Mouse (Mus musculus) heart, adult 11 months (tissue): ENCODE data around the gene Ctnnd2.

ENCODE experiments used
- DNase-seq: peaks from one replicate; pipeline ENCODE4 v3.0.0; 2022

Gene Ctnnd2

DNA sequence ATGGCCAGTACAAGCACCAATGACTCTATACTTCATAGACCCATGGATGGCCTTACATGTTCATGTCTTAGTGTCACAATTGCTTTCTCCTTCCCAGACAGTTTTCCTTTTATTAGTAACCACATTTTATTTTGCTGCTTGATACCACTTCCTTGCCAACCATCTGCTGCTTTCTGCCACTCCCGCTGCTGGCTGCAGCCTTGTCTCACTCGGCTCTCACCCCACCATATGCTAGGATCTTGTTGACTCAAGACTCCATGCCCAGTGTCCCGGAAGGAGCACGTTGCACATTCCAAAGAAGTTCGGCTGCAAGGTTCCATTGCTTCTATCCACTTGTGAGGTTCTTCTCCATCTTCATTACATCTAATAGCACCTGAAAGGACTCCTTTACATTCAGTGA lies 722.7 kb downstream of the Ctnnd2 start:
- no peak for DNase-seq

DNA sequence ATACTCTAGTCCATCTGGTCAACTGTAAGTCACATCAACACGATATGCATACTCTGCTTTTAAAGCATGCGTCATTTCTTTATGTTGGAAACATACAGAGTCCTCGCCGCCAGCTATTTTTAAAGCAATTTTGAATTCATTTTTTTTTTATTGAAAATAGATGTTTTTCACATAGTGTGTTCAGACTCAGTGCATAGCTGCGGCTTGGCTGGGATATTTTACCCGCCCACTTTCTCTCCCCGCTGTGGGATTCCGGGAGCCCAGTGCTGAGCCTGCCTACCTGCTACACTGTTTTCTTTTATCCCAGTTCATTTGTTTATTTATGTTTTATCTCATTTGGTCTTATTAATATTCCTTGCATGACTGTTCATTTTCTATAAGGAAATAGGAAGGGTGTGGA lies 724.9 kb downstream of the Ctnnd2 start:
- no peak for DNase-seq

DNA sequence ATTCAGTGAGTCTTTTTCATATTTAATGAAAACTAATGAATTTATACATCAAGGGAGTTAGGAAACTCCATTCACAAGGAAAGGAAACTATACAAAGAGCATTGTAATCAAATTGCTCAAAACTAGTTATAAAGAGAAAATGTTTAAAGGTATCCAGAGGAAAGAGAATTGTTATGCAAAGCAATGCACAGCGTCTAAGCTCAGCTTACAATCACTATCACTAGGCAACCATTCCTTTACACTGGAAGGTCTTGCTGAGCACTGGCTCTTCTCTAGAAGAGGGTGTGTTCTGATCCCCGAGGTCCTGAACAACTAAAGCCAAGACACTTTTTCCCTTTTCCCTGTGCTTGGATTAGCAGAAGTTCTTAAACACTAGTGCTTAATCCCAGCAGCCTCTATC lies 735.6 kb downstream of the Ctnnd2 start:
- no peak for DNase-seq

DNA sequence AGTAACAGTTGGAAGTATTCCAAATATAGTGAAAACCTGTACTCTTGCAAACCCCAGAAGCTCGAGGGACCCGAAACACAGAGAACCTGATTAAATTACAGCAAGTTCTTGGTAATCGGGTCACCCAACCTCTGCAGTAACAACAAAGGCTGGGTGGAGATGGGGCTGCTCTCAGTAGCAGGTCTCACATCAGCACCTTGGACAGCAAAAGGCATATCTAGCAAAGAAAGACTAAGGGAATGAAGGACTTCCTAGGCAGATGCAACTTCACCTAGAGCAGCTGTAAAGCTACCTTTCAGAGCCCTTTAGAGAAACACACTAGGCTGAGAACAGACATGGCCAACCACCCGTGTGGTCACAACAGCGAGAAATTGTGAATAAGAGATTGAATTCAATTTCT lies 741.0 kb downstream of the Ctnnd2 start:
- no peak for DNase-seq

- no peak for DNase-seq
Measured at GRCm38 (mm10) chr15:30925838-30926237, 753.4 kb downstream of the Ctnnd2 start.

DNA sequence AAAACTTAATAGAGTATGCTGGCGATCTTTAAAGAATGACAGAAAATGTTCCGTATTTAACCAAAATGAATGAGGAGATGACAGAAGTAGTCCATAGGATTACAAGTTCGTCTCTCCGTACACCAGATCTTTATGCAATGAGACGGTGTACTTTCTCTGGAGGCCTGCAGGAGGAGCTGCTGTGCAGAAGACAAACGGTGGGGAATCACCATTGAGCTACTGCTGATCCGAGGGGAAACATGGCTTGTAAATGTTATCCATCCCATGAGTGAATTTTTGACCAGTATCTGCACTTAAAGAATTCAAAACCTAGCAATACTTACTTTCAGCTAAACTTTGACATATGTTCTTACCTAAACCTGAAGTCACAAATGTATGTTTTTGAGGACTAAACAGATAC lies 755.2 kb downstream of the Ctnnd2 start:
- DNase-seq, result no peak

DNA sequence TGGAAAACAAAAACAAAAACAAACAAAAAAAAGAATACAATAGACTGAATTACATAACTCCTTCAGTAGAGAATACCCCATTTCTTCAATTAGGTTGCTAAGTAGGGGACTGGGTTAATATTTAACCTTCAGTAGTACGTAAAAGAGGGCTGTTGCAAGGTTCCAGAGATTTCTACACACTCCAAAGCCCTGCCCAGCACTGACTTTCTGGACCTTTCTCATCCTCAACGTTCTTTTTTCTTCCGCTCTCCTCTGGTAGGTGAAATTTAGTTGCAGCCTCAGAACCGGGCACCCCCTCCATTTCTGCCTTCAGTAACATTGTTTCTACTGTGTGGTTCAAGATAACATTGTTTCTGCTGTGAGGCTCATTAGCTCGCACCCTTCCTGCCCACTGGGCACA lies 759.5 kb downstream of the Ctnnd2 start:
- no peak for DNase-seq

DNA sequence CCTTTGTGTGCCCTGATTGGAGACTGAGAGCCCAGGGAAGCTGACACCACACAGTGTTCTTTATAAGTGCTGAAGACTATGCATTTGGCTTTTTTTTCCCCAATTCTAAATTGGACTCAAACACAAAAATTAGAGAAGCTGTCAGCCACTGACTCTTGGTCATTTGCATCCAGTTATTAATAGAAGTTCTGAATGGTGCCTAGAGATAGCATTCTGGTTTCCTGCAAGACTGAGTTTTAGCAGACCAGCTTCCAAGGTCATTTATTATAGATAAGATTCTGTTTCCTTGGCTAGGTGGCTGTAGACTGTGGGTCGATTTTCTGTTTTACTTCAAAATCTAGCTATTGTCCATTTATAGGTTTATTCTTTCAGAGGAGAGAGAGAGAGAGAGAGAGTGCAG lies 773.5 kb downstream of the Ctnnd2 start:
- no peak for DNase-seq

- DNase-seq, result no peak
Measured at GRCm38 (mm10) chr15:30958513-30958912, 786.1 kb downstream of the Ctnnd2 start.

- DNase-seq, result no peak
Measured at GRCm38 (mm10) chr15:30962421-30963160, 790.2 kb downstream of the Ctnnd2 start.

- DNase-seq, result no peak
Measured at GRCm38 (mm10) chr15:30964046-30964445, 791.7 kb downstream of the Ctnnd2 start.

GRCm38 (mm10) chr15:30964865-30965679 lies 792.7 kb downstream of the Ctnnd2 start:
- DNase-seq, result no peak

- DNase-seq, result no peak
Measured at GRCm38 (mm10) chr15:30966826-30967225, 794.4 kb downstream of the Ctnnd2 start.

DNA sequence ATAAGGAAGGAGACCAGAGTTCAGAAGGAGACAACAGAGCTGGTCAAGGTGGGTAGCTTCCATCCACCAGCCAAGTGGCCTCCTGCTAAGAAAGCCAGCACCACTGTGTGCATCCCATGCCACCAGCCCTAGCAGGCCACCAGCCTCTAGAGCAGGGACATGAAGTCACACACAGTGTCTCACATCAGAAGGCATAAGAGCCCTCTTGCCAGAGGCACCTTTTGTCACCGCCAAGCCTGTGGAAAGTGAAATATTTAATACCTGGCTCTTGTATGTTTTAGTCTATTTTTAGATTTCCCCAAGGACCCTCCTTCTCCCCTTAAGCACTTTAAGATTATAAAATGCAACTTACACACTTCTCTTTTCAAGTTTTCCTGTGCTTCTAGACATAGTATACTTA lies 802.0 kb downstream of the Ctnnd2 start:
- DNase-seq, result no peak

GRCm38 (mm10) chr15:30974991-30975775 lies 802.8 kb downstream of the Ctnnd2 start:
- no peak for DNase-seq

DNA sequence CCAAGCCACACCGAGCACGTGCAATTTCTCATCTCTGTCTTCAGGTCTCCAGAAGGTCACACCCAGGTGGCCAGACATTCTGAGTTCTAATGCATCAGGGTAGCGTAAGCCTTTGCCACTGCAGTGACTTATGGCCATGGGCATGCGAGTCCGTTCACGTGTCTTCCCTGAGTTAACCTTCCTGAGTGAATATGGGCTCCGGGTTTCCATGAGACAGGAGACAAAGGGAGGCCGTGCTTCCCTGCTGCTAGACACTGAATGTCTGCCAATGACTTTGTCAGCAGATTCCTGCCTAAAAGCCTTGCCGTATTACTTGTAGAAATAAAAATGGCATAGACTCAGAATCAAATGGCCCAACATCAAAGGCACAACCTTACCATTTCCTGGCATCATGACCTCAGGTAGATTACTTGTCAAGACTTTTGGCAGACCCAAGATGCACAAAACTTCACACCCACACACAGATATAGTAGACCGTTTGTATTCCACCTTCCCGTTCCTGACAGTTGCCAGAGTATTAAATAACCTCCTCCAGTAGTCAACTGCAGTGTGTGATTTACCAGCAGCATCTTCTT lies 804.9 kb downstream of the Ctnnd2 start:
- no peak for DNase-seq

DNA sequence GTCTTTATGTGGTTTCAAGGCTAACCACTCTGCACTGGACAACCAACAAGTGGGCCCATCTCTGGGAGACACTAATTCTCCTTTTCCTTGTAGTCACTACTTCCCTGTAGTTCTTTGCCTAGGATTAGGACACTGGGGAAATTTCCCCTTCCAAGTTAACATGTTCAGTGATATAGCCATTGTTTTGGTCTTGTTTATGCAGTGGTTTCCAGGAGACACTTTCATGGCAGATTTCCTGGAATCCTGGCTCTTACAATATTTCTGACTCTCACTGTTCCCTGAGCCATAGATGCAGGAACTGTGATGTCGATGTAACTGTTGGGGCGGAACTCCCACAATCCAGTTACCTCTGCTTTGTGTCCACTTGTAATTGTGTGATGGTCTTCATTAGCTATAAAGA lies 814.5 kb downstream of the Ctnnd2 start:
- DNase-seq, result peak; percentile 81

DNA sequence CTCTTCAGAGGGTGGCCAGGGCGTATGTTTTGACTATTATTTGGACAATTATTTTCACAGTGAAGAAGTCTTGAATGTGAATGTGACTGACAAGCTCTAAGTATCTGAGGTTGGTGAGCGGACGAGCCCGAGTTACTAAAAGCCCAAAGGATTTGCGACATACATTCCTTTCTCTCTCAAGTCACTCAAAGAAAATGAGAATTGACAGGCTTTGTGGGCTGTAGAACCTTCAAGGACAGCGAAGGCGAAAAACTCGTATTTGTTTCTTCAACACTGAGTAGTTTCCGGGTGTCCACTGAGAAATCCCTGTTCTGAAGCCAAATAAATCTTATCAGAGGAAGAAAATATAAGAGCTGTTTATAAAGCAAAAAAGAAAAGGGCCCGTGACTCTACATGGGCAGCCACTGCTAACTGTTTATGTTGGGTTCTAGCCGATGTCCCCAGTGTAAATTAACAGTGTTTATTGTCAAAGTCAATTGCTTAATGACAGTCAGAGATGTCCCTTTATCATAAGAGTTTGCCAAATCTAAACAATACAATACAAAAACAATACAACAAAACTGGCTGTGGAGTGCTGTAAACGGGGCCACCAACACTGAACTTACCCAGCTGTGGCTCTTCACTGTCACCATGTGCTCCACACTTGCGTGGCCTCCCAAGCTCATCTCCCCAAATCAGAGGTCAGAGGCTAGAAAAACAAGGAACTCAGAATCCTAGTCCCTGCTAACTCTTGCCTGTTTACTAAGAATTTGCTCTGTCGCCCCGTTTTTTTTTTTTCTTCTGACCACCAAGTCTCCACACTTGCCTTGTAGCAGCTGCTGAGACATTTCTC lies 818.2 kb downstream of the Ctnnd2 start:
- peak; percentile 91 for DNase-seq

- DNase-seq, result peak; percentile 28
Measured at GRCm38 (mm10) chr15:30992357-30992756, 820.0 kb downstream of the Ctnnd2 start.

- DNase-seq, result peak; percentile 67
Measured at GRCm38 (mm10) chr15:30992901-30993300, 820.5 kb downstream of the Ctnnd2 start.

DNA sequence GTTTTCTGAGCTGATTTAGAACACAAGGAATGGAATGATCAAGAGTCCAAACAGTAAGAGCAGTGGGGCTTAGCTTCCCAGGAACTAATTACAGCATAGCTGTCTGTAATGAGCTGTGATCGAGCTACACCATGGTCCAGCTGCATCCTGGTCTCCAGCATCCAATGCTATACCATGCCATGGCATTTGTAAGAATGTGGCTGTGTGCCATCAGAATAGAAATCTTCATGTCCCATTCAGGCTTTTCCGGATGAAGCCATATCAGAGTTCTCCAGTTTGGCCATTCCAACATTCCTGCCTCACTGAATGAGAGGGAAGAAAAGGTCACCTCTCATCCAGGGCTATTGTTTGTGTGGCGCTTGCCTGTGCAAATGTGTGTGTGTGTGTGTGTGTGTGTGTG lies 823.0 kb downstream of the Ctnnd2 start:
- DNase-seq, result peak; percentile 24

GRCm38 (mm10) chr15:31004468-31004867 lies 832.1 kb downstream of the Ctnnd2 start:
- DNase-seq, result peak; percentile 33
